Mouse (Mus musculus) gonadal fat pad, adult 2 months (tissue): ENCODE data around the gene Acer1. TPM values are rescaled to one million over a fixed set of nuclear protein-coding genes. Genes with fewer than 3 reads are reported as not detected.

Source experiments
- DNase-seq: peaks from one replicate; pipeline ENCODE4 v3.0.0-alpha.2; 2012; ENCODE audit warnings: low read depth
- polyA plus RNA-seq: library from polyadenylated mRNA; depleted of rRNA; stranded (reverse); fragments of >200 nt; gene quantifications from 2 replicates; pipeline ENCODE4 v1.2.3, GENCODE M21; 2012; rRNA removed

The Acer1 gene
- not detected in 2 replicates for polyA plus RNA-seq

DNA sequence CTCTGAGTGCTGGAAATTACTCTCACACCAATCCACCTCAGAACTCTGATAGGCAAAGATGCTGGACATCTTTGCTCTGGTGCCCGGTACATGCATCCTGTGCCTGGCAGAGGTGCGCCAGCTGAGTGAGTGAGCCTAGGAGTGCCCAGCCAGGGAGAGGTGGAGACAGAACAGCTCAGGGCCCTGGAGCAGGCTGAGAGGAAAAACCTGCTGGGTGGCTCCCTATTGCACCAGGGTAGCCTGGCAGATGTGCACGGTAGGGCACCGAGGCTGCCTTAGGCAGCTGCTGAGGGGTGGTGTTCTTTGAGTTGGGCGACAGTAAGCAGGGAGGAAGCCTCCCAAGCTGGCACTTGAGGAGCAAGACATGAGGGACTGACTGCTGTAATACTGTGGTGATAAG lies at the start of gene Acer1:
Acer1 (minus strand) TSS at position 114 of the 400 bp plus-strand sequence.
- DNase-seq: peak; percentile 58

DNA sequence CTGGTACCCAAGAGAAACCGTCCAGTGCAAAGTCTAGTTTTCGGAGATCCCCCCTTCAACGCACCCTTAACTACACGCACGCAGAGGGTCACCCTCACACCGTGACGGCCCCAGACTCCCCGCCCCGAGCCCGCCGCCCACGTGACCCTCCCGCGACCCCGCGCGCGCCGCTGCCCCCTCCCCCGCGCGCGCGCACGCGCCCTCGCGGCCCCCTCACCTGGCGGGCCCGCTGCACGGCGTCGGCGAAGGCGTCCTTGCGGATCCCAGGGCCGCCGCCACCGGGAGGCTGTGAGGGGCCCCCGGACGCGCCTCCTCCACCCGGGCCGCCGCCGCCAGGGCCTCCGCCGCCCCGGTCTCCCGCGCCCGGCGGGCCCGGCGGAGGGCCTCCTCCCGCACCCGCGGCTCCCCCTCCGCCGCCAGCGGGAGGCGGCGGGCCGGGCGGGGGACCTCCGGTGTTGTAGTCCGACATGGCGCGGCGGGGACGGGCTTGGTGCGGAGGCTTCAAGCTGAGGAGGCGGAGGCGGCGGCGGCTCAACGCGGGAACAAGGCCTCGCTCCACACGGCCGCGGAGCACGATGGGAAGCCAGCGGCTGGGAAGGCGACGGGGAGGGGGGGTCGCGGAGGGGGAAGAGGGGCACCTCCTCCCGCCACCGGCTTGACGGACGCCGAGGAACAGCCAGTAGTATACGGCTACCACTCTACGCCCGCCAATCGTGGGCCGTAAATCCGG lies 49.2 kb upstream of the Acer1 start, which contains the start of gene Khsrp:
Khsrp (minus strand) TSS at position 592 of the 730 bp plus-strand sequence.
- no peak for DNase-seq

DNA sequence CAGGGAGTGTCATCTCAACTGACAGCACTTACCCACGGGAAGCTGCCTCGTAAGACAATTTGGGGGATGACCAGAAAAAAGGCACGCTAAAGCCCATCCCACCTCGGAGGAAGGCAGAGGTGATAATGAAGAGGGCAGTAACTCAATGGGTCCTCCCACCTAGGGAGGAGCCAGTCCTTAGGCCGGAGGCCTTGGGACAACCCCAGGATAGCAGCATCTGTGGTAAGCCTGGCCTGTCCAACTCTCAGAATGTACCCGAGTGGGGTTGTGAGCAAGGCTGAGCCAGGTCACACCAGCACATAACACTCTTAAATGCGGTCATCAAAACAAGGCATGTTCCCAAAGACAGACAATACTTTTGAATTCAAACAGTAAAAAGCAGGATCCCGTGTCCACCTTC lies 47.8 kb upstream of the Acer1 start:
- DNase-seq: no peak

DNA sequence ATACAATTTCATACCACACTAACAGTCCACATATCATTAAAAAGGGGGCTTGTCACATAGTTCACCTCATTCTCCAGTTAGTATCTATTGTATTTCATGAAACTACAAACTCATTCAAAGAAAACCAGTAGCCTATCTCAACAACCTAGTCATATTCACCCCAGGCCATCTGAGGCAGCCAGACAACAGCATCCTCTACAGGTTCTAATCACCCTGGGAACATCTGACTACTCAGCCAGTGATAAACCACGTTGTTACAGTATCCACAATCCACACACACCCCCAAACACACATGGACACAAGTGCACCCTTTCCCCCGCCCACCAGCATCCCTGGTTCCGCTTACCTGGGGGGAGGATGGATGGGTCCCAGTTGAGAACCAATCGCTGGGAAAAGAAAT lies 45.5 kb upstream of the Acer1 start:
- no peak for DNase-seq

DNA sequence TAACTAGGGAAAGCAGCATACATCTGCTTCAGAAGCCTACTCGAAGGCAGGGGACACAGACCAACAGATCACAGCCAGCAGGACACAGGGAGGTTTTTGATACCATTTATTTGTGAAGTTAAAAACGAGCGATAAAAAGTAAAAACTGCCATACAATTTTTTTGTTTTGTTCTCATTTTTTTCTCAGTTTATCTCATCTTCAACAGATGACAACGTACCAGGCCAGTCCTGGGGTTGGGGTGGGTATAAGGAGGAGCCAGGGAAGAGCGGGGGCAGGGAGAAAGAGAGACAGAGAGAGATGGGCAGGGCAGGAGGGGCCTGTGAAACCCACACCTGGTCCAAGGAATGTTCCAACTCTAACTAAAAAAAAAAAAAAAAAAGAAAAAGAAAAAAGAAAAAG lies 39.0 kb upstream of the Acer1 start:
- DNase-seq: no peak

DNA sequence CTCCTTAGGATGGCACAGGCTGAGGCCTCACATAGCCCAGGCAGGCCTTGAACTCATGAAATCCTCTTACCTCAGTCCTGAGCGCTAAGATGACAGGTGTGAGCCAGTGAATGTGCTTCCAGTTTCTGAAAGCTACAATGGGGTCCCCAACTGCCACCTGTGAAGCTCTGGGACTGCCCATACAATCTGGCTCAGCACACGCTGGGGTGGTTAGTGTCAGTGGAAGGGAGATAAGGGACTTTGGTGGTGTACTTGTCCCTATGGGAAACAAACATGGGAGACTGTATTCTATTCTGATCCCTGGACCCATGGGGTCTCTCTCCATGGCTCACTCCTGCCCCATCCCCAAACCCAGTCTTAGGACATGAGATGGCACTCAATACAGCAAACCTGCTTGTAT lies 37.8 kb upstream of the Acer1 start:
- DNase-seq: no peak

DNA sequence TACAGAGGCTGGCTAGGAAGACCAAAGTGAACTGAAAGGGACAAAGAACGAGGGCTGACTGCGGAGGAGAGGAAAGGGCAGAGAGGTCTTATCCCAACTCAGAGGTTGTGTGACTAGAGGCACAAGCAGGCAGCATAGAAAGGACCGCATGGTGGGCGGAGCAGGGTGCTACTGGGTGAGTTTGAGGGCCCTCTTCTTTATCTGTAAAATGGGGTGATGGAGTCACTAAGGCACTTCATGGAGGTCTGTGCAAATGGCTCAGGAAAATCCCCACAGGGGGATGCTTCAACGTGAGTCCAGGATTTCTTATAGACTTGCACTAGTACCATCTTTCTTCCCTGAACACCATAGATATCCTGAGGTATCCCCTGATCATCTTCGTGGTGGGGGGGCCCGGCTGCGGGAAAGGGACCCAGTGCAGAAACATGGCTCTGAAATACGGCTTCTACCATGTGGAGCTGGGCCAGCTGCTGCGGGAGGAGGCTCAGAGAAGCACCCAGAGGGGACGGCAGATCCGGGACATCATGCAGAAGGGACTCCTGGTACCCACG lies 30.4 kb upstream of the Acer1 start:
- DNase-seq: no peak

DNA sequence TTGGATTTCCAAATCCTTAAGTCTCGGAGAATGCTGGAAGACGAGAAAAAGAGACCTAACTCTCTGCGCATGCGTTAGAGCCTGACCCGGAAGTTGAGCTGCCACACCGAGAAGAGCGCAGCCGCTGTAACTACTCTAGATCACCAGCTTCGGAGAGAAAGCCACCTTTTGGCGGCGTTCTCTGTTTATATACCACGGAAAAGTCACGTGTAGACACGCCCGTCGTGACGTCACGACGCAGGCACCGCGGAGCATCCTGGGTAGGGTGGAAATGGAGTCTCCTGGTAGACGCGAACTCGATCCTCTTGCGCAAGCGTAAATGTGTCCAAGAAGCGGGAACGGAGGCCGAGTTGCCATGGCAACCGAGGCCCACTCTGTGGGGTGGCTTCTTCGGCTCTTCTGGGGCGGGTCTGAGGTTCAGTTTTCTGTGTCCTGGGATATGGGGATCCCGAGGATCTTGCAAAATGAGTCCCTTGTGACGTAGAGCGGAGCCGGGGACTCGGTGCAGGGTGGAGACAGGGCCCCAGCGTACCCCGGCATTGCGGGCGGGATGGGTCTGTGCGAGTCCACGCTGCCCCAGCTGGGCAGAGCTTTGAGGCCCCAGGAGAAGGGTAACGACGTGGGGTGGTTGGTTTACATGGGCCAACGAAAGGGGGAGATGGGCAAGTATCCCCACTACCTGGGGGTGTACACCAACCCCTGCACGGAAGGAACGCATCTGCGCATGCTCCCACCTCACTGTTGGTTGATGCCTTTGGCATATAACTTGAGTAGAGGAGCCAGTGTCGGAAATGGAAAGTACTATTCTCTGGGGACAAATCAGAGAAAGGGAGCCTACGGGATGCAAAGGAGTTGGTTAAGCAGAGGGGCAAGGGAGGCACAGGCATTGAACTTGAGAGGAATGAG lies 29.6 kb upstream of the Acer1 start, which contains the start of the genes Gtf2f1 and Gm17949:
Gtf2f1 (minus strand) TSS at position 53 of the 906 bp plus-strand sequence.
Gm17949 (plus strand) TSS at position 234 of the 906 bp plus-strand sequence.
- peak; percentile 78 for DNase-seq

DNA sequence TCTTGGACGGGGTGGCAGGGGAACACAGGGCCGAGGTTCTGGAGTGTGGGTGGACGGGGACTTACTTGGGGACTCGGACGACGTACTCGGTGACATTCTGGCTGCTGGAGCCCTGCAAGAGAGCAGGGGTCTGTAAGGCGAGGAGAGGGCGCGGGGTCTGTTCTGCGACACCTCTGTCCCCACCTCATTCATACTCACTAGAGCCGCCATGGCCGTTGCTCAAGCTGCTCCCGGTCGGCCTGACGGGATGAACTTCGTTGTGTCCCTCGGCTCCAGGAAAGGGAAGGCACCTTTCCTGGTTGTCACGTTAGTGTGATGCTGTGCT lies 28.9 kb upstream of the Acer1 start:
- no peak for DNase-seq

DNA sequence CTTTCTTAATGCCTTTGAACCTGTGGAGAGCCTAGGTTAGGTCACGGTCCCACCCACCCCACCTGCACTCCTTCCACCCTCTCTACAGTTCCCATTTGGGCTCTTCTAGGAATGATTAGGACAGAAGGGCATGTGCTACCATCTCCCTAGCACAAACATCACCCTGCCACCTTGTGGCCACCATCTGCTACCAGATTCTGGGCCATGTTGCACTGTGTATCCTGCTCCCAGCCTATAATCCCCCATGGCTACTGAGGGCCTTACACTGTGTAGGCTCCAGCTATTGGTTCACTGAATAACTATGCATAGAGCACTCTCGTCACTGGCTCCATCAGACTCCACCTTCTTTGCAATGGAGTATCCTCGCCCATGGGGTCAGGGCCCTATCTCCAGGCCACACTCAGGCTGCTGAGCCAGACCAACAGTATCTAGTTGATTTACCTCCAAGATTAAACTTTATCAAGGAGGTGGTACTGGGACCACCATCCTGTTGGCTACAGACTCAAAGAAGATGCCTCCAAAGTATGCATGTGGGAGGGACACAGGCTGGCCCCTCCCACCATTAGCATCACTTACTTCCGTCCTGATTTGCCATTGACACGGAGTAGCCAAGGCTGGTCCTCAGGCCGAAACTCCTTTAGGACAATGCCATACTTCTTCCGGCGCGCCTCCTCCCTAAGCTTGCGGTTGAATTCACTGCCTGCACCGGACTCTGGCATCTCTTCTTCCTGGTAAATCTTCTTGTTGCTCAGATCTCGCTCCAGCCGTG lies 25.4 kb upstream of the Acer1 start:
- DNase-seq: no peak

DNA sequence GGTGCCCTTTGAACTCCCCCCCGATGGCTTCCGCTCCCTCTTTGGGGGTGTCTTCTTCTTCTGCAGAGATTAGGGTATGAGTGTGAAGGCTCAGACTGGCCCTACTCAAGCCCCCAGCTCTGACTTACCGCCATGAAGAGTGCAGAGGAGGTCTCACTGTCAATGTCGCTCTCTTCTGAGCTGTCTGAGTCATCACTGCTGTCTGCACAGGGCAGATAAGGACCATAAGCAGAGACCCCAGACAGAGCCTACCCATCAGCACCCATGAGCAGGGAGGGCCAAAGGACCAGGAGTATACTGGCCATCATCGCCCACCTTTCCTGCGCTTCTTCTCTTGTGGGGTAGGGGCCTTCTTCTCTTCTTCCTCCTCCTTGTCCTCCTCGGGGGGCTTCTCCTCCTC lies 22.1 kb upstream of the Acer1 start:
- no peak for DNase-seq

DNA sequence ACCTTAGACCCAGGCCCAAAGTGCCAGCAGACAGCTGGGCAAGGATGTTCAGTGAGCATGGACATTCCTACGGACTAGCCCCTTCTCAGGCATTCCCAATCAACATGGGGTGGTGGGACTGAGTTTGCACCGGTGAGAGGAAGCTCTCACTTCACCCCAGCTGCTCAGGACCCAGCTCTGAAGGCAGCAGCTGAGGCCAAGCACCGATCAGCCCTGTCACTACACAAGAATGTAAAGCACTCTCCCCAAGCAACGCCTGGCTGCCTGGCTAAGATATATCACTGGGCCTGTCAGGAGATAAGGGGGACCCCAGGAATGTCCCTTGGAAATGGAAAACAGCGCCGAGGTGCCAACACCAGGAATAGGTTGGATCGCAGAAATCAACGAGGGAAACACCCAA lies 19.3 kb upstream of the Acer1 start:
- no peak for DNase-seq

DNA sequence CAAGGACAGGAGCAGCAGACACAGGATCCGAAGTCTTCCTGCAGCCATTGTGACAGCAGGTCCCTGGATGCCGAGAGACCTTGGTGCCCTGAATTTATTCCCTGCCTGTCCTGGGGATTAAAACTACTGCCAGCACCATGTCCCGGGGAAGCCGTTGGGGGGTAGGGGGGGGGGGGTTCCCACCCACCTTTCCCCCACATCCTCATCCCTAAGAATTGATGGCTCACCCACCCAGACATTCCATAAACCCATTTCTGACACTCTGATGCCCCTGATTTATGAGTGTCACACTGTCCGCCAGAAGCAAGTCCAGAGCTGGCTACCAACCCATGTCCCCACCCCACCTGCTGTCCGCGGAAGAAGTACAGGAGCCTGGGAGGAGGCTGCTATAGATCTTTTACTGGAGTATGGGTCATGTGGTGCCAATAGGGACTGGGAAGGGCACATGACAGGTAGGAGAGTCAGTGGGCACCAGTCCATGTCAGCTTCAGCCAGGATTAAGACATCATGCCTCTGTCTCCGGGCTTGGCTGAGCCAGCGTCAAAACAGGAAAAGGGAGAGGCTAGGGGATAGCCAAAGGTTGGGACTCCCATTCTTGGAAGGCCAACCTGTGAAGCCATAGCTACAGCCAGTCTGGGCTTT lies 18.2 kb upstream of the Acer1 start, which contains the start of gene Pspn:
Pspn (minus strand) TSS at position 51 of the 642 bp plus-strand sequence.
- no peak for DNase-seq

DNA sequence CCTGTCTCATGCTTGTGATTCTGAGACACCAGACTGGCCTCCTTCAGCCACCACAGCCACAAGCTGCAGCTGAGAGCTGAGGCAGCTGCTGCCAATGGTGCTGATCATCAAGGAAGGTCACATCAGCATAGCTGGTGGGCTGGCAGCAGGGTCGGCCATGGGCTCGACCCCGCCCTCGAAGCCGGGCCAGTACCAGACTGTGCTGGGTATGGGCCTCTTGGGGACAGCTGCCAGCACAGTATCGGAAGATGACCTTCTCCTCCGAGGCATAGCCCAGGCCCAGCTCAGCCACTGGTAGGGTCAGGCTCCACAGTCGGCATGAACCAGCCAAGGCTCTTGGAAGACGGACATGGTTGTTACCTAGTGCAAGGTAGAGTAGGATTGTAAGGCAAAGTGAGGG lies 17.5 kb upstream of the Acer1 start:
- DNase-seq: no peak

DNA sequence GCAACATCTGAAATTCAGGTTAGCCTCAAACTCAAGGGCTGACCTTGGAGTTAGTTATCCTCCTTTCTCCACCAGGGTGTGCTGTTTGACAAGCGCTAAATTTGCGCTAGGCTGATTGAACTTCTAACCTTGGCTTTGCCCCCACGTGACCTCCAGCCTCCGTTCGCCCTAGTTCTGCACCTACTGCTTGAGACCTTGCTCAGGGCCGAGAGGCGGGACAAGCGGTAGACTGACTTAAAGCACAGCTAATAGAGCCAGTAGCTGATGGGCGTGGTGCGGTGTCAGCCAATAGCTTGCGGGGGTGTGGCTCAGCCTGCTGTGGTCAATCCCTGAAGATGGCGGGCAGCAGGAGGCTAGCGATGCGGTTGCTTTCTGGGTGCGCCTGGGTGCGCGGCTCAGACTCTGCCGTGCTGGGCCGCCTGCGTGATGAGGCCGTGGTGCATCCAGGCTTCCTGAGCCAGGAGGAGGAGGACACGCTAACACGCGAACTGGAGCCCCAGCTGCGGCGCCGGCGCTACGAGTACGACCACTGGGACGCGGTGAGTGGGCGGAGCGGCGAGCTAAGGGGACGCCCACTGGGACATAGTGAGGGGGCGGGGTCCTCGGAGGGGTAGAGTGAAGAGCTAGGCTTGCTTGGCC lies 15.2 kb upstream of the Acer1 start, which contains the start of gene Alkbh7:
Alkbh7 (plus strand) TSS at position 311 of the 639 bp plus-strand sequence.
- peak; percentile 93 for DNase-seq

DNA sequence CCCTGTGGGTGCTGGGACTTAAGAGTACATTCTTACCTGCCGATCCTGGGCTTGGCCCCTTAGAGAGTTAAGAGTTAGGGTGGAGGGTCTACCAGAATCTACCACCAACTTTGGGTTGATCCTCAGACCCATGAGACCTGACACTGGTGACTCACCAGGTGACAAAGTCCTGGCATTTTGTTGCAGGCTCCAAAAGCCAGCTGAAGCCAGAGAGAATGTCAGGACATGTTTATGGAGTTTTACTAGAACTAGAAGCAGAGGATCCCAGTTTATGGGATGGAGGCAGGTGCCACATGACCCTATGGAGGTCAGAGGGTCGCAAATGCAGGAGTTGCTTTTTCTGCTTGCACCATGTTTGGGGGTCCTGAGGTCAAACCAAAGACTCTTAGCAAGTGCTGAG lies 14.6 kb upstream of the Acer1 start:
- DNase-seq: no peak

DNA sequence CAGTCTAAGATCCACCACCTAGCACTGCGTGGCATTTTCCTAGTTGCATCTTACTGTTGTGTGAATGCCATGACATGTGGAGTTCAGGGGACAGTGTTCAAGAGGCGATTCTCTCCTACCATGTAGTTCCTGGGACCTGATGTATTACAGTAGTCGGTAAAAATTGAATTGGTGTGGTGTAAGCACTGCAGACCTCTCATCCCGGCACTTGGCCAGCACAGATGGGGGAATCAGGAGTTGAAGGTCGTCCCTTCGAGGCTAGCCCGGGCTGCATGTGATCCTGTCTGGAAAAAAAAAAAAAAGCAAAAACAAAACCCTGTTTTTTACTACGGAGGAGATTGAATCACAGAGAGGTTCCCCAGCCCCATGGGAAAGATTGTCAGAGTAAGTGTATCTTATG lies 13.1 kb upstream of the Acer1 start:
- DNase-seq: no peak

DNA sequence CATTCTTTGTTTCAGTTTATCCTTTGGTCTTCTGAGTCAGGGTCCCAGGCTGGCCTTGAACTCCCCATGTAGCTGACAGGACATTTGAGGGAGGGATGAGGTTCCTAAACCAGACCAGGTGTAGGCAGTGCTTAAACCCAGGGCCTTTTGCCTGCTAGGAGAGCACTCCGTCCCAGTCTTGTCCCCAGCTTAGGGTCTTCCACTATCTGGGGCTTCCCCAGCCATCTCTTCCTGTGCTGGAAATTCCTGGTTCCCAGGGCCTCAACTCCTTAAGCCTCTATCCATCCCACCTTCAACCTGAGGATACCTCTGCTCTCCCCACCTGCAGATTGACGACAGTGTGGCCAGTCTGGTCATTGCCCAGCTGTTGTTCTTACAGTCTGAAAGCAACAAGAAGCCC lies 9.0 kb upstream of the Acer1 start:
- DNase-seq: no peak

DNA sequence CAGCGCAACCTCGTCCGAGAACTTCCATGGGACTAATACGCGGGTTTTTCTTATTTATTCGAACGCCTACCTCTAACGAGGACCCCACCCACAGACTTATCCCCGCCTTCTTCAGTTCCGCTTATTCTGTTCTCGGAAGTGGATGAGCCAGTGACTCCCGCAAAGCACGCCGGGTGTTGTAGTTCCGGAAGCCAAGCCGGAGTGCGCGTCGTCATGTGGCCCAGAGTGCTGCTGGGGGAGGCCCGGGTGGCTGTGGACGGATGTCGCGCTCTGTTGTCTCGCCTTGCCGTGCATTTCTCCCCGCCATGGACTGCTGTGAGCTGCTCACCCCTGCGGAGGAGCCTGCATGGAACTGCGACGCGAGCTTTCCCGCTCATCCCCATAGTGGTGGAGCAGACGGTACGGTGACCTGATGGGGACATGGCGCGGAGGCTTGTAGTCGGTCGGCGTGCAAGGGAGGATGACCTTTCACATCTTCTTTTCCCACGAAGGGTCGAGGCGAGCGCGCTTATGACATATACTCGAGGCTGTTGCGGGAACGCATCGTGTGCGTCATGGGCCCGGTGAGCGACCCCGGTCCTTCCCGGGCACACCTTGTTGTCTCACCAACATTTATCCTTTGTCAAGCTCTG lies 8.3 kb upstream of the Acer1 start, which contains the start of gene Clpp:
Clpp (plus strand) TSS at position 191 of the 632 bp plus-strand sequence.
- DNase-seq: peak; percentile 82
